Mouse (Mus musculus) ES-Bruce4 (cell line): ENCODE measurements at regions not wholly inside any gene's neighbourhood (a gene's known extent, or its start where the extent isn't known, plus 50 kb on each side); places are given as distances from the start of the nearest gene placed in this dataset.

Source experiments
- CTCF ChIP-seq: IDR thresholded peaks from one replicate; pipeline ENCODE4 v1.8.1; 2011; ENCODE audit warnings: low read depth, low read length
- EP300 ChIP-seq: IDR thresholded peaks from 2 replicates; pipeline ENCODE4 v1.6.1; 2011; ENCODE audit warnings: low read depth, low read length; ENCODE audit not compliant: insufficient read depth
- POLR2A ChIP-seq: IDR thresholded peaks from one replicate; pipeline ENCODE4 v1.8.1; 2011; ENCODE audit warnings: low read length; ENCODE audit not compliant: insufficient read depth

DNA sequence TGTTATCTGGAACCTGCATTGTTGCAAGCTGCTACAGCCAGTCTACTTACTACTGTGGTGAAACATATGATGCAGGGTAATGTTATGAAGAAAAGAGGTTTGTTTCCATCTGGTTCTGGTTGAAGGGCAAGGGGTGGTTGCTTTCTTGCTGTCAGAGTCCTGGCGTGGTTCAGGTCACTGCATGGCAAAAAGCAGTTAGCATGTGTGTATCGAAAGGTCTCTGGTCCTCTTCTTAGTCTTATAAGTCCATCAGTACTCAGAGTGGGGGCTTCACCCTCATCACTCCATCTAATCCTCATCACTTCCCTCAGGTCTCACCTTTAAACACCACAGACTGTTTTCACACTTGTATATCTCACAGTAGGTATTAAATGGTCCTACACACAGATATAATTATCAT lies 99.7 kb upstream of the Ranbp3l start:
- TF ChIP-seq CTCF: no peak
- TF ChIP-seq EP300: no peak
- TF ChIP-seq POLR2A: no peak
